ENCODE assay signal across 8 mouse cellular contexts in genomic region chr7:25681341-25682231, GRCm38 (mm10). TPM values are rescaled to one million over a fixed set of nuclear protein-coding genes. Genes with fewer than 3 reads are reported as not detected.
DNase-seq lines count a peak whose midpoint lies in the region; ATAC-seq and TF ChIP-seq lines count a peak whose summit lies in the region.

No protein-coding gene starts in this region.

- H3K9me3 ChIP-seq in G1E (replicated peaks): no peaks in the 10 kb centered on the region
- no peaks in the 10 kb centered on the region for H3K9me3 ChIP-seq in hindbrain, postnatal 0 days (ENCODE audit: low read length)
- H3K9me3 ChIP-seq in neural tube, embryonic 12.5 days: no peaks in the 10 kb centered on the region

- TF ChIP-seq EP300 in heart, adult 2 months (IDR thresholded peaks at IDR 0.05; ENCODE audit: insufficient read depth, low read depth, low read length): no peak

- no peaks in the 10 kb centered on the region for H3K27me3 ChIP-seq in heart, adult 2 months (ENCODE audit: control insufficient read depth, insufficient read depth, low read length)
- no peaks in the 10 kb centered on the region for H3K27me3 ChIP-seq in G1E (ENCODE audit: insufficient read depth, low read length)
- peaks cover 11% of the 10 kb centered on the region for H3K27me3 ChIP-seq in hindbrain, postnatal 0 days (ENCODE audit: insufficient read depth, low read length)
- H3K27me3 ChIP-seq in neural tube, embryonic 12.5 days (replicated peaks): peaks cover 16% of the 10 kb centered on the region

- TF ChIP-seq CTCF in heart, adult 2 months (IDR thresholded peaks at IDR 0.05): no peak
- no peak for TF ChIP-seq CTCF in G1E (IDR thresholded peaks at IDR 0.05; ENCODE audit: low read depth, low read length)
- TF ChIP-seq CTCF in hindbrain, postnatal 0 days (IDR thresholded peaks at IDR 0.05; ENCODE audit: low read depth): no peak

- H3K36me3 ChIP-seq in heart, adult 2 months (ENCODE audit: control insufficient read depth, insufficient read depth, low read length): no peaks in the 10 kb centered on the region
- peaks cover 43% of the 10 kb centered on the region for H3K36me3 ChIP-seq in G1E (replicated peaks)
- H3K36me3 ChIP-seq in hindbrain, postnatal 0 days (ENCODE audit: insufficient read depth, low read length): no peaks in the 10 kb centered on the region
- no peaks in the 10 kb centered on the region for H3K36me3 ChIP-seq in neural tube, embryonic 12.5 days

- no peak overlapping the region for H3K9ac ChIP-seq in heart, adult 2 months (ENCODE audit: low read depth, low read length)
- peak overlapping the region; percentile 68 for H3K9ac ChIP-seq in hindbrain, postnatal 0 days (replicated peaks; ENCODE audit: low read length)
- no peak overlapping the region for H3K9ac ChIP-seq in neural tube, embryonic 12.5 days

- peaks cover 2% of the 10 kb centered on the region; the same call in 1 of the 2 replicates for H3K4me1 ChIP-seq in heart, adult 2 months (ENCODE audit: control insufficient read depth, insufficient read depth, low read length)
- H3K4me1 ChIP-seq in G1E (ENCODE audit: insufficient read depth, low read depth, low read length): peaks cover 81% of the 10 kb centered on the region
- H3K4me1 ChIP-seq in hindbrain, postnatal 0 days (ENCODE audit: insufficient read depth, low read length): no peaks in the 10 kb centered on the region
- H3K4me1 ChIP-seq in neural tube, embryonic 12.5 days: peaks cover 15% of the 10 kb centered on the region

- H3K4me3 ChIP-seq in heart, adult 2 months: no peak overlapping the region; the same call in 1 of the 2 replicates
- peak overlapping the region; percentile 77 for H3K4me3 ChIP-seq in G1E (ENCODE audit: low read depth, low read length)
- H3K4me3 ChIP-seq in hindbrain, postnatal 0 days (ENCODE audit: low read length): peak overlapping the region; percentile 57
- H3K4me3 ChIP-seq in neural tube, embryonic 12.5 days: peak overlapping the region; percentile 48; the same call in 1 of the 2 replicates

- 50% methylated on average over 15 of the region's 15 CpGs for WGBS in heart, adult 2 months
- 54% methylated on average over 15 of the region's 15 CpGs for whole genome bisulfite sequencing in hindbrain, postnatal 0 days
- whole genome bisulfite sequencing in neural tube, embryonic 12.5 days: 65% methylated on average over 15 of the region's 15 CpGs

- H3K79me2 ChIP-seq in heart, adult 2 months (replicated peaks; ENCODE audit: control insufficient read depth, insufficient read depth, low read length): no peaks in the 10 kb centered on the region

- H3K4me2 ChIP-seq in hindbrain, postnatal 0 days (ENCODE audit: low read depth, low read length): peak overlapping the region; percentile 64
- H3K4me2 ChIP-seq in neural tube, embryonic 12.5 days (replicated peaks): peak overlapping the region; percentile 57

- peak overlapping the region; percentile 96 for H3K27ac ChIP-seq in heart, adult 2 months
- H3K27ac ChIP-seq in hindbrain, postnatal 0 days: peak overlapping the region; percentile 94
- no peak overlapping the region for H3K27ac ChIP-seq in neural tube, embryonic 12.5 days

- intact Hi-C loops in heart, adult 2 months (cut with DNase I): no loop called here
- intact Hi-C loops in heart, postnatal 14 days (cut with DNase I): no loop called here

- TF ChIP-seq POLR2A in heart, adult 2 months (IDR thresholded peaks at IDR 0.05; ENCODE audit: insufficient read depth, low read depth, low read length): no peak

- no peak for ATAC-seq in G1E (ENCODE audit: extremely low read depth, insufficient number of reproducible peaks, low FRiP score, poor library complexity, severe bottlenecking)
- ATAC-seq in hindbrain, postnatal 0 days: no peak
- ATAC-seq in neural tube, embryonic 12.5 days (ENCODE audit: low FRiP score, low read depth): peak; percentile 19

- no peak for DNase-seq in heart, adult 2 months
- DNase-seq in heart, postnatal 14 days: no peak
- no peak for DNase-seq in G1E (ENCODE audit: low spot score)
- DNase-seq in hindbrain, postnatal 0 days (ENCODE audit: low spot score): no peak
- no peak for DNase-seq in right cerebral cortex, postnatal 36 days (ENCODE audit: low spot score in 2 of 2)
- DNase-seq in embryo, embryonic 11 days: no peak
- no peak for DNase-seq in kidney, adult 9 months

RNA-seq across cellular contexts. Expression of gene B9d2, which starts 1.0 kb away (rescaled TPM):
- 10 to 100 TPM in 1 of 2 experiments, 1 to 10 TPM in 1; 7.9 to 10.2 TPM for total RNA-seq in heart, adult 2 months (2021)
- 31.5 and 32.2 TPM in 2 replicates for polyA plus RNA-seq in heart, adult 2 months (2012; rRNA removed)
- 10 to 100 TPM; 11.0 to 11.3 TPM for total RNA-seq in heart, postnatal 14 days (2021)
- 21.1 and 26.3 TPM in 2 replicates for total RNA-seq in G1E (2014; fragmentation: Nextera tagmentation)
- total RNA-seq in G1E (2017): 49.8 and 65.1 TPM in 2 replicates
- 119 and 131 TPM in 2 replicates for polyA plus RNA-seq in G1E (2012)
- total RNA-seq in hindbrain, postnatal 0 days (2014; rRNA removed): 29.5 and 51.3 TPM in 2 replicates
- polyA plus RNA-seq in hindbrain, postnatal 0 days (2015; fragmentation: Nextera tagmentation; extraction: Ambion mirVana): 50.8 and 55.6 TPM in 2 replicates
- polyA plus RNA-seq in neural tube, embryonic 12.5 days (2016; fragmentation: Nextera tagmentation; extraction: Ambion mirVana): 34.8 and 35.7 TPM in 2 replicates

RNA-seq across cellular contexts. Expression of gene Tgfb1, which starts 5.2 kb away (rescaled TPM):
- total RNA-seq in heart, adult 2 months (2021): 10 to 100 TPM; 21.5 to 22.5 TPM
- polyA plus RNA-seq in heart, adult 2 months (2012; rRNA removed): 16.3 and 24.7 TPM in 2 replicates
- 10 to 100 TPM; 31.7 to 36.1 TPM for total RNA-seq in heart, postnatal 14 days (2021)
- total RNA-seq in G1E (2014; fragmentation: Nextera tagmentation): 390 and 397 TPM in 2 replicates
- 40.8 TPM in 2 replicates for total RNA-seq in G1E (2017)
- polyA plus RNA-seq in G1E (2012): 1,473 and 1,799 TPM in 2 replicates
- 2.3 and 2.4 TPM in 2 replicates for total RNA-seq in hindbrain, postnatal 0 days (2014; rRNA removed)
- 0.76 and 0.98 TPM in 2 replicates for polyA plus RNA-seq in hindbrain, postnatal 0 days (2015; fragmentation: Nextera tagmentation; extraction: Ambion mirVana)
- 2.4 and 2.6 TPM in 2 replicates for polyA plus RNA-seq in neural tube, embryonic 12.5 days (2016; fragmentation: Nextera tagmentation; extraction: Ambion mirVana)

RNA-seq across cellular contexts. Expression of gene Tmem91, which starts 6.6 kb away (rescaled TPM):
- not detected for total RNA-seq in heart, adult 2 months (2021)
- 1.1 TPM in 1 of 2 replicates, not detected in the other for polyA plus RNA-seq in heart, adult 2 months (2012; rRNA removed)
- total RNA-seq in heart, postnatal 14 days (2021): under 1 TPM in 1 of 2 experiments, not detected in 1; 0.37 TPM
- 8.6 TPM in 1 of 2 replicates, not detected in the other for total RNA-seq in G1E (2014; fragmentation: Nextera tagmentation)
- 1.3 and 2.2 TPM in 2 replicates for total RNA-seq in G1E (2017)
- polyA plus RNA-seq in G1E (2012): 3.6 TPM in 2 replicates
- 62.1 and 115 TPM in 2 replicates for total RNA-seq in hindbrain, postnatal 0 days (2014; rRNA removed)
- 182 and 185 TPM in 2 replicates for polyA plus RNA-seq in hindbrain, postnatal 0 days (2015; fragmentation: Nextera tagmentation; extraction: Ambion mirVana)
- 3.4 and 5.7 TPM in 2 replicates for polyA plus RNA-seq in neural tube, embryonic 12.5 days (2016; fragmentation: Nextera tagmentation; extraction: Ambion mirVana)

RNA-seq across cellular contexts. Expression of gene Exosc5, which starts 22.6 kb away (rescaled TPM):
- total RNA-seq in heart, adult 2 months (2021): 10 to 100 TPM; 16.6 to 20.5 TPM
- polyA plus RNA-seq in heart, adult 2 months (2012; rRNA removed): 21.0 and 23.5 TPM in 2 replicates
- total RNA-seq in heart, postnatal 14 days (2021): 10 to 100 TPM; 16.9 to 17.2 TPM
- total RNA-seq in G1E (2014; fragmentation: Nextera tagmentation) (71.6 and 84.6 TPM in 2 replicates), G1E (2017) (51.4 and 55.4 TPM in 2 replicates)
- polyA plus RNA-seq in G1E (2012): 367 and 471 TPM in 2 replicates
- 27.9 and 33.9 TPM in 2 replicates for total RNA-seq in hindbrain, postnatal 0 days (2014; rRNA removed)
- 36.5 and 39.2 TPM in 2 replicates for polyA plus RNA-seq in hindbrain, postnatal 0 days (2015; fragmentation: Nextera tagmentation; extraction: Ambion mirVana)
- 54.7 and 55.2 TPM in 2 replicates for polyA plus RNA-seq in neural tube, embryonic 12.5 days (2016; fragmentation: Nextera tagmentation; extraction: Ambion mirVana)

RNA-seq across cellular contexts. Expression of gene Bckdha, which starts 22.8 kb away (rescaled TPM):
- total RNA-seq in heart, adult 2 months (2021): 100 to 1,000 TPM; 225 to 312 TPM
- polyA plus RNA-seq in heart, adult 2 months (2012; rRNA removed): 490 and 545 TPM in 2 replicates
- 100 to 1,000 TPM; 132 to 146 TPM for total RNA-seq in heart, postnatal 14 days (2021)
- 6.0 and 7.8 TPM in 2 replicates for total RNA-seq in G1E (2014; fragmentation: Nextera tagmentation)
- total RNA-seq in G1E (2017): 20.4 and 23.8 TPM in 2 replicates
- 36.6 and 44.1 TPM in 2 replicates for polyA plus RNA-seq in G1E (2012)
- total RNA-seq in hindbrain, postnatal 0 days (2014; rRNA removed): 88.5 and 96.0 TPM in 2 replicates
- polyA plus RNA-seq in hindbrain, postnatal 0 days (2015; fragmentation: Nextera tagmentation; extraction: Ambion mirVana): 56.1 and 60.4 TPM in 2 replicates
- 48.3 and 48.4 TPM in 2 replicates for polyA plus RNA-seq in neural tube, embryonic 12.5 days (2016; fragmentation: Nextera tagmentation; extraction: Ambion mirVana)
